Mouse (Mus musculus) intestine, embryonic 14.5 days (tissue): ENCODE measurements around the gene Cotl1. TPM values are rescaled to one million over a fixed set of nuclear protein-coding genes. Genes with fewer than 3 reads are reported as not detected.
A peak's percentile ranks its signal among the peaks of the same experiment; 100 is the strongest.

Source experiments
- ATAC-seq: fragments of 200-750 bp; cut with Nextera tagmentation; replicated peaks from 2 replicates; pipeline ENCODE4 v1.8.0; 2017; ENCODE audit warnings: low read depth, moderate number of reproducible peaks, moderate TSS enrichment, moderate library complexity; ENCODE audit not compliant: low FRiP score, low TSS enrichment
- DNase-seq: peaks from one replicate; pipeline ENCODE4 v3.0.0-alpha.2; 2018; ENCODE audit warnings: low spot score
- H3K27ac ChIP-seq: fragments of 300-500 bp; sonication (generic); 2 replicates; pipeline ENCODE4 v1.5.1; 2014; ENCODE audit warnings: low read depth, mild to moderate bottlenecking, control low read depth
- H3K27me3 ChIP-seq: fragments of 300-500 bp; sonication (generic); replicated peaks from 2 replicates; pipeline ENCODE4 v1.6.1; 2014; ENCODE audit warnings: low read length, control low read depth; ENCODE audit not compliant: control insufficient read depth, insufficient read depth
- H3K36me3 ChIP-seq: fragments of 300-500 bp; sonication (generic); 2 replicates; pipeline ENCODE4 v1.6.1; 2014; ENCODE audit warnings: low read length, control low read depth; ENCODE audit not compliant: control insufficient read depth, insufficient read depth
- H3K4me1 ChIP-seq: fragments of 300-500 bp; sonication (generic); replicated peaks from 2 replicates; pipeline ENCODE4 v1.6.1; 2014; ENCODE audit warnings: low read length, control low read depth, mixed read lengths; ENCODE audit not compliant: control insufficient read depth, insufficient read depth
- H3K4me2 ChIP-seq: fragments of 300-500 bp; sonication (generic); 2 replicates; pipeline ENCODE4 v1.6.1; 2014; ENCODE audit warnings: low read length
- H3K4me3 ChIP-seq: fragments of 300-500 bp; sonication (generic); 2 replicates; pipeline ENCODE4 v1.5.1; 2014; ENCODE audit warnings: low read depth, low read length, control low read depth, mixed read lengths
- H3K9ac ChIP-seq: fragments of 300-500 bp; sonication (generic); 2 replicates; pipeline ENCODE4 v1.6.1; 2014; ENCODE audit warnings: mild to moderate bottlenecking, low read length
- H3K9me3 ChIP-seq: fragments of 300-500 bp; sonication (generic); 2 replicates; pipeline ENCODE4 v1.6.1; 2016; ENCODE audit warnings: low read length, control low read depth; ENCODE audit not compliant: control insufficient read depth
- WGBS: fragments of 180-500 bp; shearing (Covaris S2); extraction: QIAGEN DNeasy Blood & Tissue Kit; methylation state at CpG from one replicate; pipeline ENCODE4 v1.1.7; 2014; 5-methylcytosine and 5-hydroxymethylcytosine counted together
- polyA plus RNA-seq: library from polyadenylated mRNA; unstranded; fragments of >200 nt; fragmentation: Nextera tagmentation; extraction: Ambion mirVana; gene quantifications from 2 replicates; pipeline ENCODE4 v1.2.1, GENCODE M21; 2014

Cotl1 gene
- polyA plus RNA-seq, 1 experiment from 2014 or later = 468 TPM

DNA sequence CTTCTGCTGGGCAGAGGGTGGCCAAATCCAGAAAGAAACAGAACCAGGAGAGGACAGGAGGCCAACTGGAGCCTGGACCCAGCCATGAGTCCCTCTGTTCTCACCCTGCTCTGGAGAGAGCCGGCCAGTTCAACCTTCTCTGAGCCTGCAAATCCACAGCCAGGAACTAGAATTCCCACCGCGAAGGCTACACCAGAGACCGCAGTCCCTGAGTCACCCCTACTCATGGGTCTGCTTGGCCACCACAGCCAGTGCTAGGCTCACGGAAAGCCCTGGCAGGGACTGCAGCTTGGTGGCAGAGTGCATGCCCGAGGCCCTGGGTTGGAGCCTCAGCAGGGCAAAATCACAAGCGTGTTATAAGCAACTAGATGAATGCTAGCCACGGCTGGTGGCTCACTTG is 20.4 kb downstream of the Cotl1 start:
- Histone ChIP-seq H3K9ac (no peak overlapping the region), H3K27ac (no peak overlapping the region), H3K27me3 (no peaks in the 10 kb centered on the region), H3K4me3 (no peak overlapping the region), H3K9me3 (no peaks in the 10 kb centered on the region), H3K4me1 (no peaks in the 10 kb centered on the region; the same call in 1 of the 2 replicates), H3K36me3 (peaks cover 28% of the 10 kb centered on the region), H3K4me2 (no peak overlapping the region)
- DNase-seq = no peak
- no peak for ATAC-seq
- WGBS = 93% methylated on average over 8 of the region's 8 CpGs

DNA sequence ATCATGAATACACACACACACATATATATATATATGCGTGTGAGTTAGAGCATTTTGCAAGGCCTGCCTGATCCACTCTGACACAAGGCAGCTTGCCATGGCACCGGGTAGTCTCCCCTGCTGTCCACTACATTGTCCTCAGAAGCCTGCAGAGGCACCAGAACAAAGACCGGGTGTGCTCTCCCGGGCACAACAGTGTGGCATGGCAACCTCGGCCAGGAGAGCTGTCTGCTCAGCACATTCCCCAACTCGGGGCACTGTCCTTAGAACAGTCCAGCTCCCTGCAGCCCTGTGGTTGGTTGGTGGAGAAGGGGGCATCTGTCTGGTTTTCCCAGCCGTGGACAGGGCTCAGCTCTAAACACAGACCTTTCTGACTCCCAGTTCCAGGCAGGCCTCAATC is 21.0 kb downstream of the Cotl1 start:
- Histone ChIP-seq H3K27ac (no peak overlapping the region), H3K4me1 (peaks cover 4% of the 10 kb centered on the region), H3K27me3 (no peaks in the 10 kb centered on the region), H3K9ac (no peak overlapping the region), H3K9me3 (no peaks in the 10 kb centered on the region), H3K4me3 (no peak overlapping the region), H3K36me3 (peaks cover 28% of the 10 kb centered on the region), H3K4me2 (no peak overlapping the region)
- DNase-seq = no peak
- no peak for ATAC-seq
- 84% methylated on average over 7 of the region's 7 CpGs for WGBS

DNA sequence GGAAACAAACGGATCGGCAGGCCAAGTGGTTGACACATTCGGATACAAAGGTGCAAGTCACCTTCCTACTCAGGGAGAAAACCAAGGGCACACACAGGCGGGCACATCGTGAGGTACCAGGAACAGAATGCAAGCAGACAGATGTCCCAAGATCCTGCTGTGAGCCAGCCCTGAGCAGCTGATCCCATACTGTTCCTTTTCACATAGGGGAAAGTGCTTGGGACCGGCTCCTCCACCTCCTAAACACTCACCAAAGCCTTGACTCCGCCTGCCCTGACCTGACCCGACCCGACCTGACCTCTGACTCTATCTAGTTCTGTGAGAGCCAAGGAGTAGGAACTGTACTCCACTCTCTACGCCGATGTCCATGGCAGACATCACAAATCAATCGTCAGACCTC is 22.9 kb downstream of the Cotl1 start:
- Histone ChIP-seq H3K9ac (no peak overlapping the region), H3K4me1 (peaks cover 21% of the 10 kb centered on the region), H3K27me3 (no peaks in the 10 kb centered on the region), H3K27ac (no peak overlapping the region), H3K4me2 (no peak overlapping the region), H3K4me3 (no peak overlapping the region), H3K9me3 (no peaks in the 10 kb centered on the region), H3K36me3 (peaks cover 22% of the 10 kb centered on the region; the same call in 1 of the 2 replicates)
- WGBS = 38% methylated on average over 12 of the region's 12 CpGs
- ATAC-seq (no peak), DNase-seq (no peak)

DNA sequence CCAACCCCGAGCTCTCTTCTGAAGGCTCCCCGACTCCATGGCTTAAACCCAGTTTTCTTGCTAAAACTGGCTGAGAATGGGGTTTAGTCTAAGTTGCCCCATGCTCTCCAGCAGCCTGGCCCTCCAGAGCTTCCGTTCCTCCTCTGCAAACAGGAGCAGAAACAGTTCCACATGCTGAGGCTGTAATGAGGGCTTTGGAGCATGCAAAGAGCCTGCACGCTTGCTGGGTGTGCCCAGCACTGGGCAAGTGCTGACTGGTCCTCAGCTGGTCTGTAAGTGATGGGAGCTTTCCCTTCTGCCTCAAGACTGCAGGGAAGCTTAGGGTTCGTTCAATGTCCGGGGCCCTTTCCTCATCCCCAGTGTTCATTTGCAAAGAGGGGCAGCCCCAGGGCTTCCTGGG is 24.1 kb downstream of the Cotl1 start:
- Histone ChIP-seq H3K27ac (no peak overlapping the region), H3K4me1 (peaks cover 33% of the 10 kb centered on the region), H3K27me3 (no peaks in the 10 kb centered on the region), H3K4me2 (no peak overlapping the region), H3K9ac (no peak overlapping the region), H3K36me3 (peaks cover 16% of the 10 kb centered on the region; the same call in 1 of the 2 replicates), H3K4me3 (no peak overlapping the region), H3K9me3 (no peaks in the 10 kb centered on the region)
- ATAC-seq = no peak
- DNase-seq = no peak
- WGBS = 84% methylated on average over 6 of the region's 6 CpGs

DNA sequence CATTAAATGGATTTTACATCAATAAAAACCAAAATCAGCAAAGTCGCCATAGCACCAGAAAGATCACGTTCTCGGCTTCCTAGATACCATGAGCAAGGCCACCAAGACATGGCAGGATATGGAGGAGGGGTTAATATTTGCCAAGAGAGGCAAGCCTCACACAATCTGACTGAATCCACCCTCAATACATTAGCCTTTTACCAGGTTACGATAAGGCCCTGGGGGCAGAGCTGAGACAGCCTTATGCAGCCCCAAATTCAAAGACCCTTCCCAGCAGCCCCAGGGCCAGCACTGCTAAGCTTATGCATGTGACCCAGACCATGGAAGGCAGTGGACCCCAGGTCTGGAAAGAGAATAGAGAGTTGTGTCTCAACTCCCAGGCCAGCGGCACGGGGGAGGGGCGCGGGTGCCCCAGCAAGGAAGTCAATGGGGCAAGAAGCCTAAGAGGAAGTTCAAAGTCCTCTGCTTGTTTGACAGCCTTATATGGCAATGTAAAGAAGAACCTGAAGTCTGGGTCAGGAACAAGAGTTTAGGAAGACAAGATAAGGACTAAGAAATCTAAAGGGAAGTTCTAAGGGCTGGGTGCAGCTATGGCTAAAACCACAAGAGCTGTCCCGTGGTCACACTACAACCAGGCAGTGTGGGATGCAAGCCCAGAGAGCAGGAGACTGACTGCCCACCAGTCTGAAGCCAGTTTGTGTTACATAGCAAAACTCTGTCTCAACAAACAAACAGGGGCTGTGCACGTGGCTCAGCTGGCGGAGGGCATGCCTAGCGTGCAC is 27.5 kb downstream of the Cotl1 start:
- peak; percentile 75 for ATAC-seq
- DNase-seq = peak; percentile 75
- 56% methylated on average over 12 of the region's 12 CpGs for WGBS
- H3K36me3 ChIP-seq = peaks cover 13% of the 10 kb centered on the region
- peak overlapping the region; percentile 89 for H3K27ac ChIP-seq
- H3K4me2 ChIP-seq = no peak overlapping the region
- H3K27me3 ChIP-seq = no peaks in the 10 kb centered on the region
- no peaks in the 10 kb centered on the region for H3K9me3 ChIP-seq
- H3K4me1 ChIP-seq = peaks cover 33% of the 10 kb centered on the region
- no peak overlapping the region for H3K4me3 ChIP-seq
- no peak overlapping the region for H3K9ac ChIP-seq

DNA sequence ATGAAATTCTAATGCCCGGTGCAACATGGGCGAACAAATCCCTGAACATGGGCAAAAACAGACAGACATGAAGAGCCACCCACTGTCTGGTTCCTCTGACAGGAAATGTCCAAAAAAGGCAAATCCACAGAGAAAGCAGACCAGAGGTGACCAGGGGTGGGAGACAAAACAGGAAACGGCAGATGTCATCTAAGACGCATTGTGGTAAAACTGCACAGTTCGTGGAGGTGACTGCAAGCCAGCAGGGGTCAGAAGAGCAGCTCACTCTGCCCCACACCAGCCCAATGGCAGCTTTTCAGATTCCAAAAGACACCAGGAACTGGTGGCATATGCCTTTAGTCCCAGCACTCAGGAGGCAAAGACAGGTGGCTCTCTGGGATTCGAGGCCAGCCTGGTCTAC is 28.4 kb downstream of the Cotl1 start:
- H3K27ac ChIP-seq = peak overlapping the region; percentile 89
- H3K4me1 ChIP-seq = peaks cover 33% of the 10 kb centered on the region
- no peak overlapping the region for H3K4me2 ChIP-seq
- H3K4me3 ChIP-seq = no peak overlapping the region
- WGBS = 28% methylated on average over 6 of the region's 6 CpGs
- no peaks in the 10 kb centered on the region for H3K9me3 ChIP-seq
- no peak overlapping the region for H3K9ac ChIP-seq
- ATAC-seq (no peak), DNase-seq (no peak)
- no peaks in the 10 kb centered on the region for H3K27me3 ChIP-seq
- peaks cover 13% of the 10 kb centered on the region for H3K36me3 ChIP-seq

DNA sequence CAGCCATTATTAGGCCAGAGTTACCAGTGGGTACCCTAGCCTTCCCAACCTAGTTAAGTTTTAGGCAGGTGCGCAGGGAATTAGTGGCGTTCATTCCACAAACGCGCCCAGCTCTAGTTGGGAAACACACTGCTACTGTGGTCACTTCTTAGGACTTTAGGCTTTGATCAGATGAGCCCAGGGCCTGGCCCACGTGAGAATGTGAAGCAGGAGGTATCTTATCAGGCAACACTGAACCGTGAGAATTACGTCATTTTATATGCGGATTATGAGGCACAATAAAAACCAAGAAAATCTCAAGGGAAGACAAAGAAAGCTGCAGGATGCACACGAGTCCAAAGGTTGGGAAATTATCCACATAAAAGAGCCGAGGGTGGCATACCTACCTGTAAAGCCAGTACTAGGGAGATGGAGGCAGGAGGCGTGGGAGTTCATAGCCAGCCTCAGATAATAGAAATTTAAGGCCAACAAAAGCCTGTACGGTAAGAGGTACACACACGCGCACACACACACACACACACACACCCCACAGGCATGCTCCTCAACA is 29.3 kb downstream of the Cotl1 start:
- no peak overlapping the region for H3K9ac ChIP-seq
- peaks cover 33% of the 10 kb centered on the region for H3K4me1 ChIP-seq
- ATAC-seq = peak; percentile 51
- H3K4me2 ChIP-seq = no peak overlapping the region
- peaks cover 13% of the 10 kb centered on the region for H3K36me3 ChIP-seq
- no peak for DNase-seq
- 76% methylated on average over 14 of the region's 14 CpGs for WGBS
- no peaks in the 10 kb centered on the region for H3K27me3 ChIP-seq
- H3K9me3 ChIP-seq = no peaks in the 10 kb centered on the region
- H3K4me3 ChIP-seq = no peak overlapping the region
- peak overlapping the region; percentile 89 for H3K27ac ChIP-seq

DNA sequence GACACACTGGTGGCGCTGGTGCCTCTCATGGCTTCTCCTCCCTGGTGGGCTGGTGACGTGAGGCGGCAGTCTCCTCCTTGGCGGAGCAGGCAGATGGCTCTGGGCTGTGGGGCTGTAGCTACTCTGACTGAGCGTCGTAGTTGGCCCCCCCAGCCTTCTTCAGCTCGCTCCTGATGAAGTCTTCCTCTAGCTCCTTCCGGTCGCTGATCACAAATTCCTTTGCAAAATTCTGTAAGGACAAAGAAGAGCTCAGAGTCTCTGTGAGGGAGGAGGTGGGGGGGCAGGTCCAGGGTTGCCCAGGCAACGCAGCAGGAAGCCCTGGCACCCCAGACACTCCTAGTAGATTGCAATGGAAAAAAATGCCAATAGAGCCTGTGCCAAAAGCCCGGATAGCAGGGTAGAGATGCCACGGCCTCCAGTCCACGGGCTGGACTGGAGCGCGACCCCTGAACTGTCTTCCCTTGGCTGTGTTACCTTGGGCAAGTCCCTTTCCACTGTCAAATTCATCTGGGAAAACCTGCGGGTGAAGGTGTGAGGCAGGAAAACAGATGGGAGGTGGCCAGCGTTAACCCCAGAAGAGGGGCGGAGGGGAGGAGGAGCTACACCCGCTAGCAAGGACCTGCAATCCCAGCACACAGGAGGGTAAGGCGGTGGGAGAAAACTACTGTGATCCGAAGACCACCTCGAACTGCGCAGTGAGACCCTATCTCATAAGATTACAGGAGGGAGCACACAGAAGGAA is 30.0 kb downstream of the Cotl1 start:
- Histone ChIP-seq H3K9me3 (no peaks in the 10 kb centered on the region), H3K4me1 (peaks cover 36% of the 10 kb centered on the region), H3K27ac (peak overlapping the region; percentile 47), H3K4me2 (no peak overlapping the region), H3K4me3 (no peak overlapping the region), H3K36me3 (peaks cover 13% of the 10 kb centered on the region; the same call in 1 of the 2 replicates), H3K9ac (no peak overlapping the region), H3K27me3 (no peaks in the 10 kb centered on the region)
- no peak for DNase-seq
- ATAC-seq = no peak
- 80% methylated on average over 23 of the region's 23 CpGs for WGBS
